Mouse (Mus musculus) naive thymus-derived CD4-positive, alpha-beta T cell, adult 2 months (primary cell): ENCODE measurements around the gene Il17c.

ENCODE experiments used
- DNase-seq: peaks from one replicate; pipeline ENCODE4 v3.0.0-alpha.2; 2011; ENCODE audit warnings: low read depth

Il17c gene

DNA sequence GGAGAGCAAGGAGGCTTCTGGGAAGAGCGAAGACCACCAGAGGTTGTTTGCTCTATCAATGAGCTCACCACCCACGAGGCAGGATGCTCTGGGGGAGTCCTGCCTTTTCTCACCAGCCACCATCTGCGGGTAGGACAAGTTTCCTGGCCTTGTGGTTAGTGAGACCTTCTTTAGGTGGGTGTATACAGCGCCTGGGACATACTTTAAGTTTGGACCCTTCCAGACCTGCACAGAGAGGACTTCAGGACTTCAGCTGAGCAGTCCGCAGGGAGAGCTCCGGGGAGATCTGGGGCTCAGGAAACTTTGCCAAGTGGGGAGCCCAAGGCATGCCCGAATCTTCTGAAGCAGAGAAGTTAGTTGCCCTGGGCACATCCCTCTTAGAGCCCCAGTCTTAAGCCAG lies 38.2 kb downstream of the Il17c start:
- DNase-seq: peak; percentile 56

- peak; percentile 70 for DNase-seq
These were observed 39.0 kb downstream of the Il17c start, which contains the start of gene Snai3 for GRCm38 (mm10) chr8:122460524-122461472. Gene Snai3 (minus strand): TSS chr8:122460733.

DNA sequence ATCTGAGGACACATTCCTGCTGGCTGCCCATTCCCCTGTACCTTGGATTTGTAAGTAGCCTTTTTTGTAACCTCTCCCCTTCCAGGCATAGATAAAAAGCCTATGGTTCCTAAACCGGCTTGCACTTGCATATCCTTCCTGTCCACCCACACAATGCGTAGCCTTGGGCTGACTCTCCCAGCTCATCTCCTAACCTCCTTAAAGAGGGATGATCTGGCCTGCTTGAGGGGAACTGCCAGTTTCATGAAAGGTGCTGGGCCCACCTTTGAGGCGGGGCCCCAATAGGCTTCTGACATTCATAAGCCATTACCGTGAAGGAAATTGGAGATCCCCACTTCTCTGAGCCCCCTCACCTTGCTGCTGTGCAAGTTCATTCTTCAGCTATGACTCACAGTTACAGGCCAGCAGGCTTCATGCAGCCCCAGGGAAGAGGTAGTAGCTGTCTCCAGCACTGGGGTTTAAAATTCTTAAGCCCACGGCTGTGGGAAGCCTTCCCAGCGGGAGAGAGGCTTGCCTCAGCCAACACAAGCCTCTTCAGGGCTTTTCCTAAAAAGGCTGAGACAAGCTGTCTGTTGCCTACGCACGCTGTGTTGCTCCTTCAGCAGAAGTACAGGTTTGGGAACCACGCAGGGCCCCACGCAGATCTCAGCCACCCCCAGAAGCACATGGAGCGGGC lies 39.8 kb downstream of the Il17c start:
- peak; percentile 33 for DNase-seq

- DNase-seq: no peak
These were observed 40.7 kb downstream of the Il17c start for GRCm38 (mm10) chr8:122462510-122462909.

DNA sequence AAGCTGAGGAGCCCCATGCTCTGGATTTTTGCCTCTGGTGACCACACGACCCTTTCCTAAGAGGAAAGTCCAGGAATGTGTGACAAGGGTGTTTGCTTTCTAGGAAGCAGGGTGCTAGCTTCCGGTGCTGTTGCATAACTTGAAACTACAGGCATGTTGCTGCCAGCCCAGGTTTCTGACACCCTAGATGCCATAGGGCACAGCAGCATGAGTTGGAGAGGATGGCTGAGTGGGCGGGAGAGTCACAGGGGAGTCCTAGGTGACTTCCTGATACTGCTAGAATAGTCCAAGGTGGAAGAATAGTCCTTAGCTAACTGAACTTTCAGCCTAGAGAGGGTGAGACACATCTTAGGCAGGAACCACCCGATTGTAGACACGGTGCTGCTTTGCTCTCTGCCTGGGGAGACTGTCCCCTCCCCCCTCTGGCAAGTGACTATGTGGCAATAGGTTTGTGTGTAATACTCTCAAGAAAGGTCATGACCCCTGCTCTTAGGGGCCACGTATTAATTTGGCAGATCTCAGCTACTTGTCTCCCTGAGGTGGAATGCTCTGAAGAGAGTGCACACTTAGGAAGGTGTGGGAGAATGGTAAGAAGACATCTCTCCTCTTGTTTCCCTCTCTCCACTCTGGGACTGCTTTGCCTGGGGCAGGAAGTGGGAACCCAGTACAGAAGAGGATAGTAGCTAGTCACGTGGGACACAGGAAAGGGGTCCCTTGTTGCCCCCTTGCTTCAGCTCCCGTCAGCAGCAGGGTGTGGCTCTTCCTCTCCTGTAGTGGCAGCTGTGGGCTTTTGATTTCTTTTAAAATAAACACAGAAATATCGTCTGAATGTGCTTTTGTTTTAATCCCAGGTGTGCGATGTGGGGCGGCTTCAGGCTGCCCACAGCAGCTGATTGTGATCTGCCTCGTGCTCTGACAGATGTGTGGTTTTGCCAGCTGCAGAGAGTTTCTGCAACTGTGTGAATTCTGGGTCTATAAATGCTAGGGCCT lies 42.1 kb downstream of the Il17c start:
- peak; percentile 64 for DNase-seq

- no peak for DNase-seq
These were observed 43.2 kb downstream of the Il17c start for GRCm38 (mm10) chr8:122464985-122465384.

DNA sequence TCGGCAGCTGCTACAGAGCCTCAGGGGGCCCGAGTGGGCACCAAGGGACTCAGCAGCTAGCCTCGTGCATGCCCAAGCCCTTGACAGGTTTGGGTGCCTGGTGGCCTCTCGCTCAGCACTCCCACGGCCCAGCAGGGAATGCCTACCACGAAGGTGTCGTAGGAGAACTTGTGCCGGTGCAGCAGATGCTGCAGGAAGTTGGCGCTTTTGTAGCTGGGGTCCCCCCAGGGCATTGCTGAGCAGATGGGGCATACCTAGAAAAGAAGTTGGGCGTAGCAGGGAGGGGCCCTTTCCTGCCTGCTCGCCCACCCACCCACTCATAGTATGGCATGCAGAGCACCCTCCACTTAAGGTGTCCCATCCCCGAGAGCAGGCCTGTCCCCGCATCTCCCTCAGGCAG lies 46.0 kb downstream of the Il17c start:
- no peak for DNase-seq

- DNase-seq: no peak
These were observed 47.6 kb downstream of the Il17c start for GRCm38 (mm10) chr8:122469407-122469806.

GRCm38 (mm10) chr8:122469965-122470364 lies 48.1 kb downstream of the Il17c start:
- DNase-seq: no peak

DNA sequence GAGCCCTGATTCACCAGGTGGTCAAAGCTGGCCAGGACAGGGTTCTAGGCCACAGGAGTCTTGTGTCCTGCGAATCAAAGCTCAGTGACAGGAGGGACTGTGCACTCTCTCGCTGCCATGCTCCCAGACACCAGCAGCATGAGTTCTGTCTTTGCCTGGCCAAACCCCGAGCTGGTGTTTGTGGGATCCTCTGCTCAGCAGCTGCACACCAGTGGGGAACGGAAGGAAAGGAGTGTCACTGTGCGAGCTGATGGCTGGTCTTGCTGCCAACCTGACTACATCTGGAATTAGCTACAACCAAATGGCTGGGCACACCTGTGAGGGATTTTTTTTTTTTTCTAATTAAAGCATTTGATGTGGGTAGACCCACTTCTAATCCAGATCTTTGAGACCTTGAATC lies 48.9 kb downstream of the Il17c start:
- peak; percentile 39 for DNase-seq
